Mouse (Mus musculus) MEL (cell line): ENCODE measurements at regions not wholly inside any gene's neighbourhood (a gene's known extent, or its start where the extent isn't known, plus 50 kb on each side); places are given as distances from the start of the nearest gene placed in this dataset.

ENCODE experiments used
- DNase-seq: peaks from one replicate; pipeline ENCODE4 v3.0.0; 2011; ENCODE audit warnings: low read depth, low spot score
- H3K27ac ChIP-seq: 2 replicates; pipeline ENCODE4 v1.5.1; 2012; ENCODE audit warnings: low read depth, mild to moderate bottlenecking, control low read depth, low read length, moderate library complexity; ENCODE audit not compliant: control insufficient read depth
- H3K27me3 ChIP-seq, 2 experiments: fragments of 150-350 bp in 1 of 2; sonication (generic) in 1 of 2; 2 replicates each; pipeline ENCODE4 v1.6.1; 2012; ENCODE audit warnings: low read length in 2 of 2, mild to moderate bottlenecking in 2 of 2, improper control_type of control experiment in 1 of 2, moderate library complexity in 1 of 2; ENCODE audit not compliant: insufficient read depth in 2 of 2, control insufficient read depth in 1 of 2
- H3K36me3 ChIP-seq, 2 experiments: 2 replicates each; pipeline ENCODE4 v1.6.1; 2012 to 2014; ENCODE audit warnings: low read length in 2 of 2, improper control_type of control experiment in 1 of 2, inconsistent platforms in 1 of 2, mild to moderate bottlenecking in 1 of 2; ENCODE audit not compliant: insufficient read depth in 2 of 2, control insufficient read depth in 1 of 2
- H3K4me1 ChIP-seq, 2 experiments: fragments of 150-350 bp in 1 of 2; sonication (generic) in 1 of 2; 2 replicates each; pipeline ENCODE4 v1.6.1; 2012; ENCODE audit warnings: low read length in 2 of 2, improper control_type of control experiment in 1 of 2, mild to moderate bottlenecking in 1 of 2; ENCODE audit not compliant: insufficient read depth in 2 of 2, control insufficient read depth in 1 of 2
- H3K4me3 ChIP-seq, 2 experiments: fragments of 150-350 bp in 1 of 2; sonication (generic) in 1 of 2; 2 replicates each; pipeline ENCODE4 v1.5.1; 2012; ENCODE audit warnings: low read depth in 2 of 2, low read length in 2 of 2, mild to moderate bottlenecking in 2 of 2, moderate library complexity in 2 of 2, control low read depth in 1 of 2, improper control_type of control experiment in 1 of 2; ENCODE audit not compliant: control insufficient read depth in 1 of 2, insufficient read depth in 1 of 2
- H3K79me2 ChIP-seq: 2 replicates; pipeline ENCODE4 v1.6.1; 2012; ENCODE audit warnings: mild to moderate bottlenecking, low read length, moderate library complexity; ENCODE audit not compliant: control insufficient read depth, poor library complexity, insufficient read depth
- H3K9ac ChIP-seq: 2 replicates; pipeline ENCODE4 v1.6.1; 2012; ENCODE audit warnings: low read depth, mild to moderate bottlenecking, control low read depth, low read length, moderate library complexity; ENCODE audit not compliant: control insufficient read depth, poor library complexity, severe bottlenecking
- H3K9me3 ChIP-seq: fragments of 150-350 bp; sonication (generic); replicated peaks from 2 replicates; pipeline ENCODE4 v1.6.1; 2012; ENCODE audit warnings: mild to moderate bottlenecking, low read length, improper control_type of control experiment, moderate library complexity; ENCODE audit not compliant: insufficient read depth
- BHLHE40 ChIP-seq: IDR thresholded peaks from 2 replicates; pipeline ENCODE4 v1.6.1; 2012; ENCODE audit warnings: low read depth, mild to moderate bottlenecking, inconsistent platforms, low read length, improper control_type of control experiment, borderline replicate concordance
- CHD2 ChIP-seq: IDR thresholded peaks from 2 replicates; pipeline ENCODE4 v1.6.1; 2011; ENCODE audit warnings: low read length, improper control_type of control experiment
- CTCF ChIP-seq, 3 experiments: IDR thresholded peaks in 2 of 3; conservative IDR thresholded peaks in 1 of 3; 2 replicates each; pipeline ENCODE4 v1.5.1; 2011 to 2012; ENCODE audit warnings: low read length in 3 of 3, low read depth in 2 of 3, mild to moderate bottlenecking in 2 of 3, improper control_type of control experiment in 1 of 3, inconsistent platforms in 1 of 3, mixed read lengths in 1 of 3, moderate library complexity in 1 of 3; ENCODE audit not compliant: control insufficient read depth in 1 of 3, insufficient read depth in 1 of 3, poor library complexity in 1 of 3, severe bottlenecking in 1 of 3
- ETS1 ChIP-seq: IDR thresholded peaks from 2 replicates; pipeline ENCODE4 v1.6.1; 2012; ENCODE audit warnings: low read depth, mild to moderate bottlenecking, inconsistent platforms, low read length, improper control_type of control experiment, moderate library complexity
- GABPA ChIP-seq: IDR thresholded peaks from 2 replicates; pipeline ENCODE4 v1.6.1; 2012; ENCODE audit warnings: low read depth, mild to moderate bottlenecking, inconsistent platforms, low read length, improper control_type of control experiment, moderate library complexity
- GATA1 ChIP-seq: IDR thresholded peaks from 2 replicates; pipeline ENCODE4 v1.6.1; 2011; ENCODE audit warnings: low read depth, low read length, improper control_type of control experiment
- JUND ChIP-seq: IDR thresholded peaks from 2 replicates; pipeline ENCODE4 v1.6.1; 2011; ENCODE audit warnings: low read depth, mild to moderate bottlenecking, improper control_type of control experiment, low read length
- MAX ChIP-seq: IDR thresholded peaks from 2 replicates; pipeline ENCODE4 v1.6.1; 2011; ENCODE audit warnings: low read length, improper control_type of control experiment
- MAZ ChIP-seq: IDR thresholded peaks from 2 replicates; pipeline ENCODE4 v1.6.1; 2012; ENCODE audit warnings: low read depth, mild to moderate bottlenecking, inconsistent platforms, low read length, improper control_type of control experiment
- MXI1 ChIP-seq: IDR thresholded peaks from 2 replicates; pipeline ENCODE4 v1.6.1; 2011; ENCODE audit warnings: mild to moderate bottlenecking, low read depth, low read length, improper control_type of control experiment
- MYC ChIP-seq: IDR thresholded peaks from 2 replicates; pipeline ENCODE4 v1.6.1; 2011; ENCODE audit warnings: low read depth, mild to moderate bottlenecking, low read length, improper control_type of control experiment, moderate library complexity
- TBP ChIP-seq: IDR thresholded peaks from 2 replicates; pipeline ENCODE4 v1.8.0; 2011; ENCODE audit warnings: low read depth, low read length, improper control_type of control experiment
- TCF12 ChIP-seq: IDR thresholded peaks from 2 replicates; pipeline ENCODE4 v1.6.1; 2014; ENCODE audit warnings: low read depth, mild to moderate bottlenecking, inconsistent platforms, low read length, improper control_type of control experiment, moderate library complexity
- UBTF ChIP-seq: IDR thresholded peaks from 2 replicates; pipeline ENCODE4 v1.6.1; 2012; ENCODE audit warnings: low read depth, mild to moderate bottlenecking, inconsistent platforms, low read length, improper control_type of control experiment, moderate library complexity, borderline replicate concordance; ENCODE audit not compliant: insufficient read depth

GRCm38 (mm10) chr12:105903072-105903471 is 107.0 kb upstream of the Vrk1 start:
- Histone ChIP-seq H3K4me3 (no peak overlapping the region), H3K4me1 (peaks cover 4 to 18% of the 10 kb centered on the region in 2 experiments; a peak in 3 of 4 replicates), H3K27me3 (no peaks in the 10 kb centered on the region), H3K36me3 (peaks cover 0 to 10% of the 10 kb centered on the region in 2 experiments; a peak in 2 of 4 replicates), H3K27ac (no peak overlapping the region), H3K9ac (no peak overlapping the region), H3K79me2 (no peaks in the 10 kb centered on the region), H3K9me3 (no peaks in the 10 kb centered on the region)
- peak; percentile 28 for DNase-seq
- TF ChIP-seq JUND (no peak), MXI1 (no peak), CTCF (IDR thresholded peaks at IDR 0.05 in 2 of 3, conservative IDR thresholded peaks at IDR 0.05 in 1 of 3; ENCODE audit: control insufficient read depth in 1 of 3, insufficient read depth in 1 of 3, low read depth in 2 of 3, low read length in 3 of 3, poor library complexity in 1 of 3, severe bottlenecking in 1 of 3) (peak in 1 of 3 experiments; percentile 15; a peak in 1 of 6 replicates)

GRCm38 (mm10) chr12:105906584-105906983 is 103.4 kb upstream of the Vrk1 start:
- peak; percentile 95 for DNase-seq
- peak overlapping the region; percentile 5; the same call in 1 of the 2 replicates for H3K9ac ChIP-seq
- H3K9me3 ChIP-seq, result no peaks in the 10 kb centered on the region
- TF ChIP-seq ETS1 (peak; percentile 47; the same call in 1 of the 2 replicates), MXI1 (no peak; the same call in 1 of the 2 replicates), CTCF (IDR thresholded peaks at IDR 0.05 in 2 of 3, conservative IDR thresholded peaks at IDR 0.05 in 1 of 3; ENCODE audit: control insufficient read depth in 1 of 3, insufficient read depth in 1 of 3, low read depth in 2 of 3, low read length in 3 of 3, poor library complexity in 1 of 3, severe bottlenecking in 1 of 3) (no peak), GATA1 (no peak), BHLHE40 (no peak), MAX (0 out of 2 replicates have a peak, but pooled peaks have one; percentile 42), JUND (no peak), MYC (peak; percentile 64; the same call in 1 of the 2 replicates), UBTF (no peak), TCF12 (no peak), TBP (no peak), MAZ (no peak), CHD2 (no peak), GABPA (no peak)
- H3K36me3 ChIP-seq, result peaks cover 0 to 10% of the 10 kb centered on the region in 2 experiments; a peak in 2 of 4 replicates
- H3K27me3 ChIP-seq, result no peaks in the 10 kb centered on the region
- H3K4me1 ChIP-seq, result peaks cover 4 to 23% of the 10 kb centered on the region in 2 experiments; a peak in 3 of 4 replicates
- no peaks in the 10 kb centered on the region for H3K79me2 ChIP-seq
- H3K27ac ChIP-seq, result peak overlapping the region; percentile 40
- no peak overlapping the region for H3K4me3 ChIP-seq
